Mouse (Mus musculus) midbrain, postnatal 0 days (tissue): ENCODE results near the gene Sntb2. TPM values are rescaled to one million over a fixed set of nuclear protein-coding genes. Genes with fewer than 3 reads are reported as not detected.

Experiments
- ATAC-seq: fragments of 200-750 bp; cut with Nextera tagmentation; 2 replicates; pipeline ENCODE4 v1.8.0; 2017; ENCODE audit warnings: moderate number of reproducible peaks, mild to moderate bottlenecking, moderate TSS enrichment, moderate library complexity; ENCODE audit not compliant: low FRiP score
- DNase-seq: peaks from one replicate; pipeline ENCODE4 v3.0.0-alpha.2; 2015; ENCODE audit warnings: low spot score
- H3K27ac ChIP-seq: fragments of 300-500 bp; sonication (generic); 2 replicates; pipeline ENCODE4 v1.5.1; 2014; ENCODE audit warnings: low read depth, mild to moderate bottlenecking, low read length, mixed read lengths
- H3K27me3 ChIP-seq: fragments of 300-500 bp; sonication (generic); 2 replicates; pipeline ENCODE4 v1.6.1; 2014; ENCODE audit warnings: low read length, control low read depth, mixed read lengths; ENCODE audit not compliant: insufficient read depth
- H3K36me3 ChIP-seq: fragments of 300-500 bp; sonication (generic); 2 replicates; pipeline ENCODE4 v1.6.1; 2014; ENCODE audit warnings: low read length, control low read depth, mixed read lengths; ENCODE audit not compliant: insufficient read depth
- H3K4me1 ChIP-seq: fragments of 300-500 bp; sonication (generic); 2 replicates; pipeline ENCODE4 v1.6.1; 2014; ENCODE audit warnings: mild to moderate bottlenecking, control low read depth, antibody characterized with exemption, low read length, mixed read lengths; ENCODE audit not compliant: insufficient read depth
- H3K4me2 ChIP-seq: fragments of 300-500 bp; sonication (generic); 2 replicates; pipeline ENCODE4 v1.6.1; 2014; ENCODE audit warnings: low read depth, mild to moderate bottlenecking, low read length, mixed read lengths; ENCODE audit not compliant: poor library complexity, severe bottlenecking
- H3K4me3 ChIP-seq: fragments of 300-500 bp; sonication (generic); 2 replicates; pipeline ENCODE4 v1.5.1; 2014; ENCODE audit warnings: low read depth, mild to moderate bottlenecking, low read length, moderate library complexity
- H3K9ac ChIP-seq: fragments of 300-500 bp; sonication (generic); replicated peaks from 2 replicates; pipeline ENCODE4 v1.6.1; 2014; ENCODE audit warnings: mild to moderate bottlenecking, low read length, moderate library complexity, mixed read lengths; ENCODE audit not compliant: poor library complexity, severe bottlenecking
- H3K9me3 ChIP-seq: fragments of 300-500 bp; sonication (generic); 2 replicates; pipeline ENCODE4 v1.6.1; 2016; ENCODE audit warnings: low read length, control low read depth
- CTCF ChIP-seq: IDR thresholded peaks from 2 replicates; pipeline ENCODE4 v1.5.1; 2016; ENCODE audit warnings: antibody characterized with exemption, mild to moderate bottlenecking
- WGBS: fragments of 180-500 bp; shearing (Covaris S2); extraction: QIAGEN DNeasy Blood & Tissue Kit; methylation state at CpG from one replicate; pipeline ENCODE4 v1.1.7; 2014; 5-methylcytosine and 5-hydroxymethylcytosine counted together
- polyA plus RNA-seq: library from polyadenylated mRNA; unstranded; fragments of >200 nt; fragmentation: Nextera tagmentation; extraction: Ambion mirVana; gene quantifications from 2 replicates; pipeline ENCODE4 v1.2.1, GENCODE M21; 2015
- total RNA-seq: library from RNA; depleted of rRNA; stranded (reverse); fragments of >200 nt; gene quantifications from 2 replicates; pipeline ENCODE4 v1.2.3, GENCODE M21; 2014

Gene Sntb2
- total and polyA plus RNA-seq, 2 experiments from 2014 or later: 3.3 to 7.1 TPM

DNA sequence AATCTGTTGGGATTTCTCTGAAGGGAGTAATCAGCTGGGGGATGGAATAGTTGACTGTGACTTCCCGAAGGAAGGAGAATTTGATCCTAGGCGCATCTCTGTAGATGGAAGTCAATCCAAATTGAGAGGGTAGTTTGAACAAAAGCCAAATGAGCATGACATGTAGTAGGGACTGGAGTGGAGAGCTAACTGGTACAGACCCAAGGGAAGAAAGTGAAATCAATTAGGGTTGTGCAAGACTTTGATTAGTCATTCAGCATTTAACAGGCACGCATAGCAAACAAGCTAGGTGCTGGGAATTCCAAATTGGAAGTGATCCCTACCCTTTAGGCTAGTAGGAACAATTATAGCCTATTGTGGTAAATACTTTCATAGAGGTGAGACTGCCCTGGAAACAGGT is 6.3 kb downstream of the Sntb2 start:
- Histone ChIP-seq H3K4me2 (no peak overlapping the region), H3K9me3 (no peaks in the 10 kb centered on the region), H3K27ac (no peak overlapping the region), H3K27me3 (no peaks in the 10 kb centered on the region), H3K36me3 (no peaks in the 10 kb centered on the region), H3K4me1 (peaks cover 7% of the 10 kb centered on the region; the same call in 1 of the 2 replicates), H3K9ac (no peak overlapping the region), H3K4me3 (no peak overlapping the region)
- ATAC-seq: no peak
- WGBS: 88% methylated on average over 3 of the region's 3 CpGs
- TF ChIP-seq CTCF: no peak
- no peak for DNase-seq

DNA sequence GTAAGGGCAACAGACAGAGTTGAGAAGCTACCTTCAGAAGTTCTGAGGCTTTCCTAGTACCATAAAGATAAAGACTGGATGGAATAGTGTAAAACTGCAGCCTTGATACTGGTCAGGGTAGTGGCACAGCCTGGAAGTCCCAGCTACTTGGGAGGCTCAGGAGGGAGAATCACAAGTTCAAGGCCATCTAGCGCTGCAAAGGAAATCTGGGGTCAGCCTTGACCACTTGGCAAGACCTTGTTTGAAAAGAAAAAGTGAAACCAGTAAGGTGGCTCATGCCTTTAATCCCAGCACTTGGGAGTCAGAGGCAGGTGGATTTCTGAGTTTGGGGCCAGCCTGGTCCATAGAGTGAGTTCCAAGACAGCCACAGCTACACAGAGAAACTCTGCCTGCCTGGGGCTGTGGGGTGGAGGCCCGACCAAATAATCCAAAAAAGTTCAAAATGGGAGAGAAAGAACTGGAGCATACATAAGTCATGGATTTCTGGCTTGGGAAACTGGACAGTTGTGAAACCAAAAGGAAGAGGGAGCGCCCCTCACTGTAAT is 8.4 kb downstream of the Sntb2 start:
- Histone ChIP-seq H3K27me3 (no peaks in the 10 kb centered on the region), H3K27ac (no peak overlapping the region), H3K9ac (no peak overlapping the region), H3K4me1 (no peaks in the 10 kb centered on the region), H3K4me2 (no peak overlapping the region), H3K36me3 (no peaks in the 10 kb centered on the region), H3K4me3 (no peak overlapping the region), H3K9me3 (no peaks in the 10 kb centered on the region)
- DNase-seq: no peak
- whole genome bisulfite sequencing: 92% methylated on average over 3 of the region's 3 CpGs
- no peak for ATAC-seq
- no peak for TF ChIP-seq CTCF

DNA sequence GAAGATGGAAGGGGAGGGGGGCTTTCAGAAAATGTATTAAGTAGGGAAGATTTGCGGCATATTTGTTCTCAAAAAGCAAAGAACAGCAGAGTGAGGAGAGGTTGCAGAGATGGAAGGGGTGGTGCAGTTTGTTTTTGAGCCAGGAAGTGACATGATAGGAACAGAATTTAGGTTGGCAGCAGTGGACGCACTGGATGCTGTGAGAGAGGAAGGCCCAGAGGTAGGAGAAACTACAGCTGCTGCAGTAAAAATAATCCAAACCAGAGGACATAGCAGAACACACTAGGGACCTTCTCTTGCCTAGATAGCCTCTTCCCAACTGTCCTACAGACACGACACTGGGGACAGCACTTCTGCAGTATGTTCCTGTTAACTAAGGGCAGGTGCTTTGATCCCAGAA is 9.2 kb downstream of the Sntb2 start:
- ATAC-seq (no peak), DNase-seq (no peak)
- no peak overlapping the region for H3K9ac ChIP-seq
- H3K4me1 ChIP-seq: no peaks in the 10 kb centered on the region
- no peak overlapping the region for H3K27ac ChIP-seq
- 71% methylated on average over 3 of the region's 3 CpGs for WGBS
- no peaks in the 10 kb centered on the region for H3K9me3 ChIP-seq
- H3K4me2 ChIP-seq: no peak overlapping the region
- H3K27me3 ChIP-seq: no peaks in the 10 kb centered on the region
- TF ChIP-seq CTCF: no peak
- H3K36me3 ChIP-seq: no peaks in the 10 kb centered on the region
- no peak overlapping the region for H3K4me3 ChIP-seq

DNA sequence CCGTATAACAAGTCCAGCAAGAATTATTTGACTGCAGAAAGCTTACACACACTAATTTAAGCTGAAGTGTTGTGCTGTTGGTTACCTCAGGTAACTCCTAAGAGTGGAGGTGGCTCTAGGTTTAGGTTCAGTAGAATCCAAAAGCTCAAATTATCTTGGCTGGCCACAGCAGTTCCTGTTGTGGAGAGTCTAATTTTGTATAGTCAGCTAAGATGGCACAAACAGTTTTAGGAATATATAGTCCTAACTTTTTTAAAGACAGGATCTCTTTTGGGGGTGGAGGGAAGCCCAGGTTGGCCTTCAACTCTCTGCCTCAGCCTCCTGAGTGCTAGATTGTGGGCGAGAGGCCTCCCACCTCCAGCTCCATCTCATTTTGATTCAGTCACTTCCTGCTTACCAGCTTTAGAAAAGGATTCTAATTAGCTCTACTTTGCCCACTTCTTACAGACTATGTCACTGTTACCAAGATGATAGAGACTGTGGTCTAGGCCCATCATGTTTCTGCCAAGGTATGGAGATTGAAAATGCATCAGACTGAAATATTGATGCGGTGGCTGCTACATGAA is 13.2 kb downstream of the Sntb2 start:
- TF ChIP-seq CTCF: no peak
- DNase-seq: no peak
- Histone ChIP-seq H3K27me3 (no peaks in the 10 kb centered on the region), H3K4me3 (no peak overlapping the region), H3K4me2 (no peak overlapping the region), H3K9me3 (no peaks in the 10 kb centered on the region), H3K36me3 (no peaks in the 10 kb centered on the region), H3K9ac (no peak overlapping the region), H3K27ac (no peak overlapping the region), H3K4me1 (no peaks in the 10 kb centered on the region)
- WGBS: 88% methylated on average over 3 of the region's 3 CpGs
- ATAC-seq: no peak

DNA sequence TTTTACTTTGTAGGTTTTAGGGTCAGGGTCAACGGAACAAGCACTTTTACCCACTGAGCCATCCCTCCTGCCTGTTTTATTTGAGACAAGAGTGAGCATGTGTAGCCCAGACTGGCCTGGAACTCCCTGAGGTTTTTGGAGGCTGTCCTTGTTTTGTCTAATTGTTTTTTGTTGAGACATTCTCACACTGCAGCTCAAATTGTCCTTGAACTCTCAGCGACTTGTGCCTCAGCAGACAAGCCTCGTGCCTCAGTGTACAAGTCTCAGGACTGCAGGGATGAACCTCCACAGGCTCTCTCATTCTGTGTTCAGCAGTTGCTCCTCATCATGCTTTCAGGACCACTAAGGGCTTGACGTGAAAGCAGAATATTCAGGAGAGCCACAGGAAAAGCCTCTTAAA is 16.2 kb downstream of the Sntb2 start:
- WGBS: 66% methylated on average over 4 of the region's 4 CpGs
- no peaks in the 10 kb centered on the region for H3K27me3 ChIP-seq
- no peak overlapping the region for H3K4me3 ChIP-seq
- no peak overlapping the region for H3K4me2 ChIP-seq
- no peaks in the 10 kb centered on the region for H3K9me3 ChIP-seq
- no peak for TF ChIP-seq CTCF
- no peaks in the 10 kb centered on the region for H3K4me1 ChIP-seq
- H3K36me3 ChIP-seq: no peaks in the 10 kb centered on the region
- ATAC-seq (no peak), DNase-seq (no peak)
- no peak overlapping the region for H3K9ac ChIP-seq
- no peak overlapping the region for H3K27ac ChIP-seq

DNA sequence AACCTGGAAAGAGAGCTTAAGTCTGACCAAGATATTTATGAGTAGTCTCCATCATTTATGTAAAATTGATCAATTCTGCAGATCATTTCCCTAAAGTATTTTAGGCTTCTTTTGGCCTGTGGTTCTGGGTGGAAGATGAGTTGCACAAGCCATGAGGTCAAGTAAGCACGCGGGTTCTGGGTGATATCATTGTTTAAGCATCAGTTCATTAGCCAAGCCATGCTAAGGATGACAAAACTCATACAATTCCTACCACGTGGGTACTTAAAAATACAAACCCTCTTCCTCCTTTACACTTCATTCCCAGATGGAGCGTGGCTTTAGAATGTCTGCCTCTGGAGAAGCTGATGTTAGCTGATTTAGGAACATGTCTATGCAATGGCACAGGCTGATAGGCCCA is 18.0 kb downstream of the Sntb2 start:
- Histone ChIP-seq H3K36me3 (no peaks in the 10 kb centered on the region), H3K27me3 (no peaks in the 10 kb centered on the region), H3K9ac (no peak overlapping the region), H3K4me1 (no peaks in the 10 kb centered on the region), H3K27ac (no peak overlapping the region), H3K4me3 (no peak overlapping the region), H3K9me3 (no peaks in the 10 kb centered on the region), H3K4me2 (no peak overlapping the region)
- 85% methylated on average over 4 of the region's 4 CpGs for WGBS
- DNase-seq: no peak
- no peak for ATAC-seq
- no peak for TF ChIP-seq CTCF
